Mouse (Mus musculus) forebrain, embryonic 15.5 days (tissue): ENCODE data around the gene Mief1. TPM values are rescaled to one million over a fixed set of nuclear protein-coding genes. Genes with fewer than 3 reads are reported as not detected.

Experiments used
- ATAC-seq: fragments of 200-750 bp; cut with Nextera tagmentation; replicated peaks from 2 replicates; pipeline ENCODE4 v1.8.0; 2017; ENCODE audit warnings: mild to moderate bottlenecking, moderate TSS enrichment, moderate library complexity
- H3K27ac ChIP-seq: fragments of 300-500 bp; sonication (generic); replicated peaks from 2 replicates; pipeline ENCODE4 v1.5.1; 2015; ENCODE audit warnings: mild to moderate bottlenecking, inconsistent platforms
- H3K27me3 ChIP-seq: fragments of 300-500 bp; sonication (generic); 2 replicates; pipeline ENCODE4 v1.6.1; 2015; ENCODE audit warnings: inconsistent platforms
- H3K36me3 ChIP-seq: fragments of 300-500 bp; sonication (generic); 2 replicates; pipeline ENCODE4 v1.6.1; 2015; ENCODE audit warnings: mild to moderate bottlenecking, inconsistent platforms
- H3K4me1 ChIP-seq: fragments of 300-500 bp; sonication (generic); 2 replicates; pipeline ENCODE4 v1.6.1; 2015; ENCODE audit warnings: inconsistent platforms
- H3K4me2 ChIP-seq: fragments of 300-500 bp; sonication (generic); replicated peaks from 2 replicates; pipeline ENCODE4 v1.6.1; 2015; ENCODE audit warnings: mild to moderate bottlenecking, inconsistent platforms
- H3K4me3 ChIP-seq: fragments of 300-500 bp; sonication (generic); 2 replicates; pipeline ENCODE4 v1.5.1; 2015; ENCODE audit warnings: mild to moderate bottlenecking, inconsistent platforms
- H3K9ac ChIP-seq: fragments of 300-500 bp; sonication (generic); replicated peaks from 2 replicates; pipeline ENCODE4 v1.6.1; 2015; ENCODE audit warnings: mild to moderate bottlenecking, inconsistent platforms
- H3K9me3 ChIP-seq: fragments of 300-500 bp; sonication (generic); 2 replicates; pipeline ENCODE4 v1.6.1; 2016; ENCODE audit warnings: inconsistent platforms
- WGBS: fragments of 180-500 bp; shearing (Covaris S2); methylation state at CpG from one replicate; pipeline ENCODE4 v1.1.7; 2015; ENCODE audit warnings: mixed read lengths; 5-methylcytosine and 5-hydroxymethylcytosine counted together
- polyA plus RNA-seq: library from polyadenylated mRNA; unstranded; fragments of >200 nt; fragmentation: Nextera tagmentation; extraction: Ambion mirVana; gene quantifications from 2 replicates; pipeline ENCODE4 v1.2.1, GENCODE M21; 2015

The Mief1 gene
- polyA plus RNA-seq, 1 experiment from 2014 or later, result 41.0 TPM

DNA sequence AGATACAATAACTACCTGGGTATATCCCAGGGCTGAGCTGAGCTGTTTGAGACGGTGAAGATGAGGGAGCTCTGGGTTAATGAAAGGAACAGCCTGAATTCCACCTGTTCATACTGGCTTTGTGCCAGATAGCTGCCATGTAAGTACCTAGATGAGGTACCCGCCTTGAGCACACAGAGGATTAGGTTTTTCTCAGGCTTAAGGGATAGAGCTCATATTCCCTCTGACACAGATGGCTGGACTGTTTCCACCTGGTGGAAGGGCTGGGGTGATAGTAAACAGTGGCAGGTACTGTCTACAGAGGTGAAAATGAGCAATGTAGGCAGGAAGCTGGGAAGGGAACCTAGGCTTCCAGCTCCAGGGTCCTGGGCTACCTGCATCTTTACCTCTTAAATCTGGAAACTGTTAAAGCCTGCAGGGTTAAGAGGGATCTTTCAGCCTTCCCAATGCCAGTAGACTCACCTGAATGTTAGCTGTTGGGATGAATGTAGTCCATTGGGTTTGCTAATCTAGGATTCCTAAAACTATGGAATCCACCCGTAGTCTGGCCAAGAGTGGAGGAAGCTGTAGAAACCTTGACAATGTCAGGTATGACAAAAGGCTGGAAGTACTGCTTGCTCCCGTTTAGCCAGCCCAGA, 23.9 kb downstream of the Mief1 start:
- H3K9ac ChIP-seq, result peak overlapping the region; percentile 100
- H3K4me2 ChIP-seq, result peak overlapping the region; percentile 92
- 24% methylated on average over 4 of the region's 4 CpGs for WGBS
- ATAC-seq, result no peak
- no peaks in the 10 kb centered on the region for H3K9me3 ChIP-seq
- H3K4me1 ChIP-seq, result peaks cover 41% of the 10 kb centered on the region
- no peaks in the 10 kb centered on the region for H3K27me3 ChIP-seq
- peaks cover 34% of the 10 kb centered on the region for H3K36me3 ChIP-seq
- H3K27ac ChIP-seq, result peak overlapping the region; percentile 99
- peak overlapping the region; percentile 16 for H3K4me3 ChIP-seq

DNA sequence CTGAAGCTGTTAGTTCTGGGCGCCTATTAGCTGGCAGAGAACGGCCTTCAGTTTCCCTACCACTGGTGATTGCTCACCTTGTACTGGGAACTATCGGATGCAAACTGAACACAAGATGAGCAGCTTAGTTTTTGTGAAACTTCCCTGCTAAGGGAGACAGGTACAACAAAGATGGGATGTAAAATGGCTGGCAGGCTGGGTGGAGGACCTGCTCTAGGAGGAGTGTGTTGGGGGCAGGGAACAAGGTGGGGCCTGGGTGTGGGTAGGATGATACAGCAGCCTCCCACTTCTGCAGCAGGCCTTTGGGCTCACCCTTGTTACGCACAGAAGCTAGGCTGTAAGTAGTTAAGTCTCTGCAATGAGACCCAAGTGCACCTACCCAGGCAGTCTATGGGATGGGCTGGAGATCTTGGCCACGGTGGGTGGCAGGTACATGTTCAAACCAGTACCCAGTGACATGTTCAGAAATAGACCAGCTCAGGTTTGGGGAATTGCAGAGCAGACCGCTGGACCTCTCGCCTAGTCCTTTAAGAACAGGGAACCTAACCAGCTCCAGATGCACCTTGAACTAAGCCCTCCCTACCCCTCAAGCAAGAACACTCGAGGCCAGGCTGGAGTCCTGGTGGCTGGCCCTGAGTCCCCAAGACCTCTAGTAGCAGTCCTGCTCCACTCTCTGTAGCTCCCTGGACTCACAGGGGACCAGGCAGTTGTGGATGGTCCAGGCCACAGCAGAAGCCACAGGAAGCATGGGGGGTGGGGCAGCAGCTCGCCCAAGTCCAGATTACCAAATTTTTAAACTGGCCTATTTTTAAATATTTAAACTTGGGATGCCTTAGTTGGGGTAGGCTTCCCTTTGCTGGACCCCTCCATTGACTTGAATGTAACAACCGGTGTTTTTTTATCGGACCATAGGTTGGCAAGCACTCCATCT, 24.7 kb downstream of the Mief1 start:
- peaks cover 49% of the 10 kb centered on the region for H3K4me1 ChIP-seq

DNA sequence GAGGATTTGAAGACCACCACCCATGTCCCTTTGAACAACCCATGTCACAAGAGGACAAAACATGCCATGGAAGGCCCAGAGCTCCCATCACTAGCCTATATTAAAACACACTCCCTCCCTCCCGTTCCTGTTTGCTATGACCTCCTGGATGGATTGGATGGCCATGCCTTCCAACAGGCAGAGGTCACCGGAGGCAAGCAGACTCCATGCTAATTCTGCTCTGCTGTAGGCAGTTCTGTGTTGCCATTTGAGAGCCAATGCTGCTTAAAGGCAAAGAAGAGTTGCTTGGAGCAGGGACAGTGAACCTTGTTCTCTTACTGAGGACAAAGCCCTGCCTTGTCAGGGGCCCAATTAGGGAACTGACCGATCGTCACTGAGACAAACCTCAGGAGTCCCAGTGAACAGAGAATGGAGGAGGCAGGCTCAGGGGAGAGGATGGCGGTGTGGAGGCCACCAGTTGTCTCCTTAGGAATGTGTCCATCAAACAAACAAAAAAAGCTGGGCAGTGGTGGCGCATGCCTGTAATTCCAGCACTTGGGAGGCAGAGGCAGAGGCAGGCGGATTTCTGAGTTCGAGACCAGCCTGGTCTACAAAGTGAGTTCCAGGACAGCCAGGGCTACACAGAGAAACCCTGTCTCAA, 25.7 kb downstream of the Mief1 start:
- Histone ChIP-seq H3K4me2 (no peak overlapping the region), H3K27me3 (no peaks in the 10 kb centered on the region), H3K9me3 (no peaks in the 10 kb centered on the region), H3K4me3 (no peak overlapping the region), H3K4me1 (peaks cover 45% of the 10 kb centered on the region), H3K27ac (0 out of 2 replicates have a peak overlapping the region, but pooled peaks have one; percentile 39), H3K36me3 (peaks cover 34% of the 10 kb centered on the region), H3K9ac (no peak overlapping the region)
- 68% methylated on average over 8 of the region's 8 CpGs for WGBS
- no peak for ATAC-seq

More for the DNA sequence above, 24.7 kb downstream of the Mief1 start:
- H3K9me3 ChIP-seq, result no peaks in the 10 kb centered on the region
- peak overlapping the region; percentile 92; the same call in 1 of the 2 replicates for H3K4me2 ChIP-seq
- H3K9ac ChIP-seq, result peak overlapping the region; percentile 100; the same call in 1 of the 2 replicates
- 65% methylated on average over 11 of the region's 11 CpGs for WGBS
- no peaks in the 10 kb centered on the region for H3K27me3 ChIP-seq
- no peak for ATAC-seq
- H3K27ac ChIP-seq, result peak overlapping the region; percentile 99
- H3K36me3 ChIP-seq, result peaks cover 34% of the 10 kb centered on the region
- H3K4me3 ChIP-seq, result no peak overlapping the region; the same call in 1 of the 2 replicates

DNA sequence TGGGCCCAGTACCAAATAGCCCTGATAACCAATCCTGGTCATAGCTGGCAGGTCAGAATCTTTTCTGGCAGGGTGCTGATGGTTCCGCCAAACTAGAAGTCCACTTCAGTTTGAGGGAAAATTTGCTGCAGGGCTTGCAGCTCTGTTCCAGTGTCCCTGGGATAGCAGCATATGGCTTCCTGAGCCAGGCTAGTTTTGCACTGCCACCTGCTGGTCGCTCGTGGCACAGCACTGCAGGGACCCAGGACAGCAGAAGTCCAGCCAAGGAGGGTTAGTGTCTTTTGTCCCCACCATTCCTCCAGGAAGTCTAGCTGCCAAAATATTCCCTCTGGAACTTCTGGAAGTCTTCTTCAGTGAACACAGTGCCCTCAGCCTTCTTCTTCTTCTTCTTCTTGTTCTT, 26.9 kb downstream of the Mief1 start:
- Histone ChIP-seq H3K9ac (0 out of 2 replicates have a peak overlapping the region, but pooled peaks have one; percentile 4), H3K4me3 (no peak overlapping the region), H3K9me3 (no peaks in the 10 kb centered on the region), H3K4me1 (peaks cover 46% of the 10 kb centered on the region), H3K27me3 (no peaks in the 10 kb centered on the region), H3K27ac (peak overlapping the region; percentile 60), H3K36me3 (peaks cover 34% of the 10 kb centered on the region), H3K4me2 (no peak overlapping the region)
- WGBS, result 14% methylated on average over 3 of the region's 3 CpGs
- no peak for ATAC-seq

DNA sequence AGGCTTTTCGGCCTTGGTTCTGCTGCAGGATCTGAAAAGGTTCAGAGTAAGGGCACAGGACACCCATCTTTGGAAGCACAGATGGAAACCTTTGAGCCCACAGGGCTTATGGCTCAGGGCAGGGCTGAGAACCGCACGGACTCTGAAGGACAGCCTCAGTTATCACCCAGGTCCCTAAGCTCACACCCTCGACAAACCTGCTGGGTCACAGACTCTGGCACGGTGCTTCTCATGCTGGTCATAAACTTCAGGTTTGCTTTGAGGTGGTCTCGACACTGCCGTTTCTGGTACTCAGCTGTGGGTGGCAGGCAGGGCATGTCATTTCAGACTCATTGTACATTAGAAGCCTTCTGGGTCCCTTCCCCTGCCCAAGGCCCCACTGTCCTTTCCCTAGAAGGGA, 27.3 kb downstream of the Mief1 start:
- H3K9ac ChIP-seq, result no peak overlapping the region
- H3K4me1 ChIP-seq, result peaks cover 46% of the 10 kb centered on the region
- no peaks in the 10 kb centered on the region for H3K27me3 ChIP-seq
- no peak overlapping the region for H3K4me3 ChIP-seq
- no peaks in the 10 kb centered on the region for H3K9me3 ChIP-seq
- ATAC-seq, result no peak
- no peak overlapping the region for H3K4me2 ChIP-seq
- peaks cover 34% of the 10 kb centered on the region for H3K36me3 ChIP-seq
- no peak overlapping the region for H3K27ac ChIP-seq
- WGBS, result 86% methylated on average over 7 of the region's 7 CpGs

DNA sequence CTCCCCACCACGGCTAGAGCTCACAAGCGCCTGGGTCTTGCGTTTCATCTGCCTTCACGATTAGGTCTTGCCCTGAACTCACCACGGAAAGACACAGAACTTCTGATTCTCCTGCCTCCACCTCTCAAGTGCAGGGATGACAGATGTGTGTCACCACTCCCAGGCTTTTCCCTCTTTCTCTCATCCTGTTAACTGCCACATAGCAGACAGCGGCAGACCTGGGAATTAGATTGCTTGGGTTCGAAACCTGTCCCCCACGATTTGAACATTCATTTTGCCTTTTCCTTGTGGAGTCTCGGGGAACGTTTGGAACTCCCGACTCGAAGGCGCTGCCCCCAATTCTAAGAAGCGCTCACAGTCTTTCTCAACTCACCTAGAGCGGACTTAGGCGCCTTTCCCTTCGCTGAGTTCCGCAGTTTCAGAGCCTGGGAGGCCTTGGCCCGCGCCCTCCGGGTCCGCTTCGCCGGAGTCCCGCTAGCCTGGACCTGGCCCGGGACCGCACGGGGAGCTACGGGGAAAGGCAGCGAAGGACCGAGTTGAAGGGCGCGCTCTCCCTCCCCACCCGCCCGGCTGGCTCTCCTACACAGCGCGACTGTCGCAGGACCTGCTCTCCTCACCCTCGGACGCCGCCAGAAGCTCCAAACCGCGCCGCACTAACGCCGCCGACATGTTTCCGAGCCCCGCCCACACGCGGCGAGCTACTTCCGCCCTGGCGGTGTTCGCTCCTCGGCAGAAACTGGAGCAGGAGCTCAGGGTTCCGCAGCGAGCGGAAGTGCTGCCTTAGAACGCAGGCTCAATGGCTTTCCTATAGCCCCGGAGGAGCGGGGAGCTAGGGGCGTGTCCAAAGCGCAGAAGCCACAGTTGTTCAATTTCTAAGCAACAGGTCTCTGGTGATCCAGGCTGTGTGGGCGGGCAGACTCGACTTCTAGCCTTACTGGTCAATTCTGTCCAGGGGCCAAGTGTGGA, 30.1 kb downstream of the Mief1 start, which contains the start of gene Rps19bp1:
Rps19bp1 (minus strand) TSS at position 706 of the 966 bp plus-strand sequence.
- H3K4me1 ChIP-seq, result peaks cover 21% of the 10 kb centered on the region
- H3K4me2 ChIP-seq, result peak within 1 kb of the TSS; percentile 65
- no peaks in the 10 kb centered on the region for H3K9me3 ChIP-seq
- 2% methylated on average over 66 of the region's 66 CpGs for WGBS
- H3K9ac ChIP-seq, result peak within 1 kb of the TSS; percentile 64
- peak within 1 kb of the TSS; percentile 73 for H3K4me3 ChIP-seq
- H3K36me3 ChIP-seq, result peaks cover 14% of the 10 kb centered on the region
- peak; percentile 88 for ATAC-seq
- no peaks in the 10 kb centered on the region for H3K27me3 ChIP-seq
- H3K27ac ChIP-seq, result peak within 1 kb of the TSS; percentile 54

DNA sequence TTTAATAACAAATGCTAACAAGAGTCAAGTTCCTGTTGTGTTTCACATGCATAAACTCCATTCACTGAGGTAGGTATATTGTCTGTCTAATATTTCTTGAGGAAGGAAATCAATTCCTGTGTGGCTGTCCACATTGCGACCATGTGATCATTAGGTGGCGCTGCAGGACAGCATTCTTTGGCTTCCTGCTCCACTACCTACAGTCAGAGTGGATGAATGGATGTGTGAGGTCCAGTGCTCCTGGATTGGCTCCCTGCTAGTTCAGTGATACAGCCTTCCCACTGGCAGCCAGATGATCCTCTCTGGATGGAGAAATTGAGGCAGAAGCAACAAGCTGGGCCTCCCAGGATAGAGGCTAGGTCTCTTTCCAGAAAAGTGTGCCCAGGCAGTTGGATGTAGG, 32.5 kb downstream of the Mief1 start:
- peak; percentile 41; the same call in 1 of the 2 replicates for ATAC-seq
- Histone ChIP-seq H3K4me1 (peaks cover 18% of the 10 kb centered on the region), H3K9ac (no peak overlapping the region), H3K4me3 (no peak overlapping the region), H3K36me3 (no peaks in the 10 kb centered on the region), H3K27me3 (no peaks in the 10 kb centered on the region), H3K4me2 (no peak overlapping the region), H3K9me3 (no peaks in the 10 kb centered on the region), H3K27ac (no peak overlapping the region)
- 0% methylated on average over 2 of the region's 2 CpGs for WGBS

DNA sequence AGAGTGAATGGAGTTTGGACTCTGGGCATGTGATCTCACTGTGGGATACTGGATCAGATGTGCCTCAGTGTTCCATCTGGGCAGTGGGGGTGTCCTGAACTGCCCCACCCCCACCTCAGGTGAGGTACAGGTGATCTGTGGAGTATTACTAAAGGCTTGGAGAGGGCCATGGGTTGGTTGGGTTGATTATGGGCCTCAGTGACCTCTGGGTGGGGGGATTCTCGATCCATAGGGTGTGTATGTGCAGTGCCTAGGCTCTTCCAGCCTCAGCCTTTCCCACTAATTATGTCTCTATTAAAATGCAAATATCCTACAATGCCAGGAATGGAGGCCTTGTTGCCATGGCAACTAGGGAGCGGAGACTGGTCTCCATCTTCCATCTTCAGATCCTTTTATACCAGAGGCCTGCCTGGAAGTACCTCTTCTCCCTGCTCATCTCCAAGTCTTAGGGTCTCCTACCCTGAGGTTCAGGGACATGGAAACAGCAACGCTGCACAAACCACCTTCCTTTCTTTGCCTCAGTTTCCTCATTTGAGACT, 38.1 kb downstream of the Mief1 start:
- 0 out of 2 replicates have a peak, but pooled peaks have one; percentile 23 for ATAC-seq
- H3K36me3 ChIP-seq, result no peaks in the 10 kb centered on the region
- no peaks in the 10 kb centered on the region for H3K9me3 ChIP-seq
- H3K4me3 ChIP-seq, result no peak overlapping the region
- no peaks in the 10 kb centered on the region for H3K27me3 ChIP-seq
- H3K9ac ChIP-seq, result no peak overlapping the region
- 34% methylated on average over 3 of the region's 3 CpGs for WGBS
- no peak overlapping the region for H3K4me2 ChIP-seq
- peaks cover 7% of the 10 kb centered on the region for H3K4me1 ChIP-seq
- 0 out of 2 replicates have a peak overlapping the region, but pooled peaks have one; percentile 5 for H3K27ac ChIP-seq

DNA sequence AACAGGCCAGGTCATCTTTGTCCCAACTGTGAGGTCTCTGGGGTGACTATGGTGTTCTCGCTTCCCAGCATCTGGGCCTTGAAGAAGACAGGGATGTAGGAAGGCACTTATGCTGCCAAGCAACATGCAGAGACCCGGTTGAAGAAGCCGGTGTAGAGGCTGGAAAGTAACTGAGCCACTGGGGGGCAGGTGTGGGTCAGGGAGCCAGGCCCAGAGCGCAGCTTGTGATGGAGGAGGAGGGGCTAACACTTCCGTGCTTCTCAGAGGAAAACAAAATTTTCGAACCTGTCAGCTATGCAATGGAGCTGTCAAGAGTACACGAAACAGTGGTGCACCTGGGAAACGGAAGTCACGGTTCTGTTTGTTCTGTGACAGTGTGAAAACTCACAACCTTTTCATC, 43.3 kb downstream of the Mief1 start:
- no peak for ATAC-seq
- no peak overlapping the region for H3K27ac ChIP-seq
- H3K36me3 ChIP-seq, result no peaks in the 10 kb centered on the region

DNA sequence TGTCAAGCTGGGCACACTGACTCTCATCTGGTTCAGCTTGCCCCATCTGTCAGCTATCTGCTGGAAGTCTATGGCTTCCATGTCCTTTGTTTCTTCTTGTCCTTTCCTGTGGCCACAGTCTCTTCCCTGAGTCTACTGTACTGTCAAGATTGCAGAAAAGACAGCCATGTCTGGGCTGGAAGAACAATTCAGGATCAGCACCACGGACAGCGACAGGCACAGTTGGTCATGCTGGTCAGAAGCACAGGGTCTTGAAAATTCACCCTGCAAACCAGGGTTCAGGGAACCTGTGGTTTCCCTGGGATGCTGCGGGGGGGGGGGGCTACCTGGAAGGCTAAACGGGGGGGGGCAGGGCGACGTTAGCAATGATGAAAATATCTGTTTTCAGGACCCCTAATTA, 43.8 kb downstream of the Mief1 start:
- Histone ChIP-seq H3K4me2 (no peak overlapping the region), H3K36me3 (no peaks in the 10 kb centered on the region), H3K9me3 (no peaks in the 10 kb centered on the region), H3K9ac (no peak overlapping the region), H3K4me1 (peaks cover 4% of the 10 kb centered on the region; the same call in 1 of the 2 replicates), H3K4me3 (no peak overlapping the region), H3K27ac (no peak overlapping the region), H3K27me3 (no peaks in the 10 kb centered on the region)
- WGBS, result under 1% methylated on average over 6 of the region's 6 CpGs
- no peak for ATAC-seq

More for the DNA sequence above, 43.3 kb downstream of the Mief1 start:
- Histone ChIP-seq H3K27me3 (no peaks in the 10 kb centered on the region), H3K4me2 (no peak overlapping the region), H3K4me1 (peaks cover 6% of the 10 kb centered on the region), H3K4me3 (no peak overlapping the region), H3K9ac (no peak overlapping the region), H3K9me3 (no peaks in the 10 kb centered on the region)
- 38% methylated on average over 9 of the region's 9 CpGs for WGBS
